Mouse (Mus musculus): Measurements from ENCODE around the gene Cdkl3.

The Cdkl3 gene

GRCm38 (mm10) chr11:52018217-52018616 lies 14.2 kb downstream of the Cdkl3 start:
- DNase-seq, result no peak

GRCm38 (mm10) chr11:52032356-52032755 lies 28.3 kb downstream of the Cdkl3 start:
- no peak for DNase-seq

- peak; percentile 52 for DNase-seq
Measured at GRCm38 (mm10) chr11:52033953-52034352, 29.9 kb downstream of the Cdkl3 start.

DNA sequence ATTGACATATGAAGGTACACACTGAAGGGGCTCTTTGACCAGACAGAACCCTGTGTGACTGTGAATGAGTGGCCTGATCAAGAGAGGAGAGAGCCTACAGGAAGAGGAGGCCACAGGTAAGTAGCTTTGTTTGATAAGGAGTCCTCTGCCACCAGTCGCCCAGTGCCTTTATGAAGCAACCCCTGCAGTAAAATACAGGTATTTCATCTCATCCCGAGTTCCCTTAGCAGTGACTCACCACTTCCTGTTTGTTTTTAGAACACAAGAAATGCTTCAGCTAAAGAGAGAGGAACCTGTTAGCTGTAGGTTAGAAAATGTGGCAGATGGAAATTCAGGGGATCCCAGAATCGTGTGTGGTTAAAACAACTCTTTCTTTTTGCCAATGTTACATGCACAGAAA lies 31.9 kb downstream of the Cdkl3 start:
- no peak for DNase-seq

- DNase-seq, result no peak
Measured at GRCm38 (mm10) chr11:52037659-52038058, 33.6 kb downstream of the Cdkl3 start.

GRCm38 (mm10) chr11:52043224-52043623 lies 39.2 kb downstream of the Cdkl3 start:
- no peak for DNase-seq

DNA sequence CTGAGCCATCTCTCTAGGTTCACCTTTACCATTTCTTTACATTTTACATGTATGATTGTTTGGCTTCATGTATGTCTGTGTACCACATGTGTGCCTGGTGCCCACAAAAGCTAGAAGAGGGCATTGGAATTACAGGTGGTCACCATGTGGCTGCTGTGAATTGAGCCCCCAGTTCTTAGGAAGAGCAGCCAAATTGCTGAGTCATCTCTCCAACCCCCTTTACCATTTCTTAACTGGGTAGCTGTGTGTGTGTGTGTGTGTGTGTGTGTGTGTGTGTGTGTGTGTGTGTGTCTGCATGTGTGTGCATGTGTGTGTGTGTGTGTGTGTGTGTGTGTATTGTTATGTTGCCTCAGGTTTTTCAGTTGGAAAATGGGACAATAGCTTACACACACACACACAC lies 40.1 kb downstream of the Cdkl3 start:
- no peak for DNase-seq

- DNase-seq, result no peak
Measured at GRCm38 (mm10) chr11:52046446-52047165, 42.6 kb downstream of the Cdkl3 start.

DNA sequence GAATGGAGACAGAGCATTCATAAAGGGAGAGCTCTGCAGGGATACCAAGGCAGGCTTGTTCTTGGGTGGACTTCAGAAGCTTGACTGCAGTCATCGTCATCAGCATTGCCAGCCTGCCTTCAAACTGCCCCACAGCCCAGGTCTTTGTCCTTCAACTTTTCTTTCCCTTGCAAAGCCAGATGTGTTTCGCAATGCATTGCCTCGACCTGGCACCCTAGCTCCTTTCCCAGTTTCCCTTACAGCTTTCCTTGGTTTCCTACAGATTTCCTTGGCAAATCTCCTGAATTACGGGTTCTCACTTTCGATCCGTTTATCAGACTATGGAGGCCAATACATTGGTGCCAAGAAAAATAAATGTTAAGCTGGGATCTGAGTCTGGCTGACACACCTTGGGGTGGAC lies 49.4 kb downstream of the Cdkl3 start:
- no peak for DNase-seq

DNA sequence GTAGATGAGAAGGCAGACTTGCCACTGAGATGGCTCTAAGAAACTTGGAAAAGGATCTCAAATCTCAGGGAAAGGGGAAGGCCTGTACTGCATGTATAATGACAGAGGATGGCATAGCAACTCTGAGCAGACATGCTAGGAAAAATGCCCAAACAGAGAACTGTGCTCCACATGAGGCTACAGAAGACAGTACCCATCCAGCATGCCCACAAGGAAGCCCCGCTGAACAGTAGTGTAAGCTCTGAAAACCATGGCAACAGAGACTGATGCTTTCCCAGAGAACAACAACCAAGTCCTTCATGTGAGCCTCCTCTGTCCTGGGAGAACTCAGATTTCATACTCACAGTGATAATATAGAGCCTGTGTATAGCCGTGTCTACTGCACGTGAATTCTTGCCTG lies 50.7 kb downstream of the Cdkl3 start:
- no peak for DNase-seq

DNA sequence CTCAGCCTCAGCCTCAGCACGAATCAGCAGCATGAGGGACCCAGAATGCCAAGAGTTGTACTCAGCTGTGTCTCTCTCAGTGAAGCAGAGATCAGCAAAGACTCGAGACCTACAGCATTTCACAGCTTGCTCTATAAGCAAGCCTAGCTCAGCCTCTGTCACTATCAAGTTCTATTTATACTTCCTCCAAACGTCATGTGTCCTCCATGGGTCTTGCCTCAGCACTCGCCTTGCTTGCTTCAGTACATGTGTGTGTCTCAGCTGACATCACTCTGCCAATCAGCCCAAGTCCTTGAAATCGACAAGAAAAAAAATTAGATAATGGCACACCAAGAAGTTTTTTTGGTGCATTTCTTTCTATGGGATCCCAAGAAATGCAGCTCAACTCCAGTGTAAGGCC lies 52.2 kb downstream of the Cdkl3 start:
- no peak for DNase-seq

- no peak for DNase-seq
Measured at GRCm38 (mm10) chr11:52059001-52059400, 55.0 kb downstream of the Cdkl3 start.

DNA sequence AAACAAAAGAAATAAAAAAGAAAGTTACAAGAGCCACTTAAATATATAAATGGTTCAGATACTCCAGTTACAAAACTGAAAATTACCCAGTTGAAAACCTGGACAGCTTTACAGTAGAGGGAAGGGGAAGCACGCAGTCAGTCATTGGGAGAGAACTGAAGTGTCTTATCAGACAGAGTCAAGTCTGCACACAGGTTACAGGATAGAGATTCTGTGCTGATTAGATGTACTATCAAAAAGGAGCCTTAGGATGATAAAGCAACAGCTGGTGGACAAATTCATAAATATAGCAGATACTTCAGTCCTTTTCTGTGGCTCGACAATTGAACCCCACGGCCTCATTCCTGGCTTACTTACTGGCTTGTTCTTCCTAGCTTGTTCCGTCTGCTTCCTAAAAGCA lies 56.3 kb downstream of the Cdkl3 start:
- no peak for DNase-seq

DNA sequence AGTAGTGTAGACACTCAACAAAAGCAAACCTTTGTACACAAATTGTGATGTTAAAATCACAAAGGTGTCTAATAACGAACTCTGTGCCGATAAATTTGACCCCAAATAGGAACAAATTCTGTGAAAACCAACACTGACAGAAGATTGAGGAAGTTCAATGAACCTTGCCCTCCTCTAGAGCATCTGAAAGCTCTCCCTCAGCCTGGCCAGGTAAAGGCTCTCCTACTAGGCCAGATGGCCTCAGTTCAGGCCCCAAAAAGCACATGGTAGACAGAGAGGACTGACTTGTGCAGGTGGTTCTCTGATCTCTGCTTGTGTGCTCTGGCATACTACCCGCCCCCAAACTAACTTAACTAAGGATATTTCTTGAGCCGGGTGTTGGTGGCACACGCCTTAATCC lies 58.4 kb downstream of the Cdkl3 start:
- DNase-seq, result no peak

DNA sequence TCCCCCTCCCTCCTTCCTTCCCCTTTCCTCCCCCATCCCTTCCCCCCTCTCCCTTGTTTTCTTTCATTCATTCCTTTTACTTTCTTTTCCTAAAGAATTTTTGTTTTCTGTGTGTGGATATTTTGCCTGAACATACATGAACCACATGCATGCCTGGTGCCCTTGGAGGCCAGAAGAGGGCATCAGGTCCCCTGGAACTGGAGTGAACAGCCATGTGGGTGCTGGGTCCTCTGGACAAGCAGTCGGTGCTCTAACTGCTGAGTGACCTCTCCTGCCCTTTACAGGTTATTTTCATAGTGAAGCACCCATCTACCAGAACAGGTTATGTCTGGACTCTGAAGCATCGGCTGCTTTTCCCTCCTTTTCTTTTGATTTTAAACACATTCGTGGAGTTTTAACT lies 60.4 kb downstream of the Cdkl3 start:
- no peak for DNase-seq

GRCm38 (mm10) chr11:52065841-52066240 lies 61.8 kb downstream of the Cdkl3 start:
- DNase-seq, result no peak

GRCm38 (mm10) chr11:52071768-52072167 lies 67.7 kb downstream of the Cdkl3 start:
- DNase-seq, result no peak

DNA sequence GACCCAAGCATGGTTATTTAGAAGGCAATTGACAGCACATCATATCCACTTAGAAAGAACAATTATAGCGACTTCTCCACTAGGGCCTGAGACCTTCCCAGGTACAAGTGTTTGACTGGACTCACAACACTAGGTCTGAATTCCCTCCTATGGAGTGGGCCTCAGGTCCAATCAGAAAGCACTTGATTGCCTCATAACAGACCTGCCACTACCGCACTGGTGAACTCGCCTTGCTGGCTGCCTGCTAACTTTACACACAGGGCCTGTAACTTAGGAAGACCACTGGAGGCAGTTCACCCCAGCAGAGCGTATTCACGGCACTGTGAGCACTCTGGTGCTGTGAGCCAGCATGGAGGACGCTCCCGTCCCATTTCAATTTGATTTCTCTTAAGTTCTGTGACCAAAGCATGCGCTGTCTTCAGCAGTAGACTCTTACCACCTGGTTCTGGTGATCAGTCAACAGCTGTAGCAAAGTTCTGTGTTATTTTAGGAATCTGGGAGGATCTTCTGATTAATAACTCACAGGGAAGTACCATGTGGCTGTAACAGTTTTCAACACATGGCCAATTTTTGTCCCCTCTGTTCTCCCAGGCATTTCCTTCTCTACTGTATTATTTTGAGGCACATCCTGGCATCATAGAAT lies 69.6 kb downstream of the Cdkl3 start:
- DNase-seq, result no peak

DNA sequence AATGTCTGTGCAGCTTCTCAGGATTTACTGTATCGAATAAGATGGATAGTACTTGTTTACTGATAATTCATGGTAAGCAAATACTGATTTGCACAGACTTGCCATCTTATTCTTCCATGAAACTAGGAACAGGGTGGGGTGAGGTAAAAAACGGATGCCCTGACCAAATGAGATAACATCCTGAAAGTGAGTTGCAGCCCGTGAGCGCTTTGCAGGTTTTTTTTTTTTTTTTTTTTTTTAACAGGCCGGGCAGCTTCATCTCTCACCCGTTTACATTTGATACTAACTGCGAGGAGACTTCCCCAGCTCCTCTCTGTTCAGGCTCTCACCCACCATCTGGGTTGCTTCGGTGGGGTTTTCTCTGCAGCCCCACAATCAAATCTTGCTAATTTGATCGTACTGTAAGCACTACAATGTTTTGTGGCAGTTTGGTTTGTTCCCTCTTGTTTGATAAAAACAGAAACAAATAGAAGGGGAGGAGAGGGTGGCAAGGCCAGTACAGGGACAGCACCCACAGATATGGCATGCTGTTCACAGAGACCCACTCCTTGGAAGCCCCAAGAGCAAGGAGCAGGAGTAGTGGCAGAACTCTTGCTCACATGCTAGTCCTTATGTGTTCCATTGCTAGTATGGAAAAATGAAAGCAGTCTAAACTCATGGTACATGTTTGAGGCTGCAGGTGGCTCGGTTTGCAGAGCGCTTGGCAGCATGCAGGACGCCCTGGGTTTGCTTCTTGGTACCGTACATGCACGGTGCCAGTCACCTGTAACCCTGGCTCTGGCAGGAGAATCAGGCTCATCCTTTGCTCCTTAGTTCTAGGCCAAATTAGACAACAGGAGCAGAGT lies 70.8 kb downstream of the Cdkl3 start:
- no peak for DNase-seq

- no peak for DNase-seq
Measured at GRCm38 (mm10) chr11:52075794-52076633, 72.0 kb downstream of the Cdkl3 start.

- DNase-seq, result no peak
Measured at GRCm38 (mm10) chr11:52076742-52077352, 72.8 kb downstream of the Cdkl3 start.

- DNase-seq, result no peak
Measured at GRCm38 (mm10) chr11:52077939-52078338, 73.9 kb downstream of the Cdkl3 start.

All from layer of hippocampus, adult 9-11 months (tissue).